Mouse (Mus musculus): ENCODE results near the gene 1700021F05Rik.
"Not testable (repeated sequence)": the region's sequence is repeated elsewhere in the genome, so short reads cannot be mapped to it uniquely, and the experiment has no call there.

Gene 1700021F05Rik

GRCm38 (mm10) chr10:43539746-43540310 lies 966 bp downstream of the 1700021F05Rik start:
- DNase-seq (ENCODE audit: low spot score in 2 of 2) = no peak

- no peak for DNase-seq (ENCODE audit: low spot score in 2 of 2)
Observed at GRCm38 (mm10) chr10:43538831-43539230, 2.0 kb downstream of the 1700021F05Rik start.

- no peak for DNase-seq (ENCODE audit: low spot score in 2 of 2)
Observed at GRCm38 (mm10) chr10:43537652-43538051, 3.1 kb downstream of the 1700021F05Rik start.

GRCm38 (mm10) chr10:43534382-43534781 lies 6.4 kb downstream of the 1700021F05Rik start:
- DNase-seq (ENCODE audit: low spot score in 2 of 2) = no peak

- DNase-seq (ENCODE audit: low spot score in 2 of 2) = no peak
Observed at GRCm38 (mm10) chr10:43527283-43528269, 13.2 kb downstream of the 1700021F05Rik start.

GRCm38 (mm10) chr10:43523931-43524330 lies 16.9 kb downstream of the 1700021F05Rik start, which contains the start of gene Gm9803:
TSS of gene Gm9803 (plus strand) at chr10:43524084.
- DNase-seq (ENCODE audit: low spot score in 2 of 2) = not testable (repeated sequence)

GRCm38 (mm10) chr10:43519977-43520376 lies 20.8 kb downstream of the 1700021F05Rik start:
- DNase-seq (ENCODE audit: low spot score in 2 of 2) = no peak

- DNase-seq (ENCODE audit: low spot score in 2 of 2) = peak in 1 of 2 experiments; percentile 21
Observed at GRCm38 (mm10) chr10:43518368-43518767, 22.4 kb downstream of the 1700021F05Rik start.

GRCm38 (mm10) chr10:43517836-43518235 lies 23.0 kb downstream of the 1700021F05Rik start:
- peak in 1 of 2 experiments; percentile 26 for DNase-seq (ENCODE audit: low spot score in 2 of 2)

GRCm38 (mm10) chr10:43516992-43517660 lies 23.7 kb downstream of the 1700021F05Rik start:
- no peak for DNase-seq (ENCODE audit: low spot score in 2 of 2)

- no peak for DNase-seq (ENCODE audit: low spot score in 2 of 2)
Observed at GRCm38 (mm10) chr10:43512976-43513375, 27.8 kb downstream of the 1700021F05Rik start.

GRCm38 (mm10) chr10:43509228-43509627 lies 31.6 kb downstream of the 1700021F05Rik start:
- no peak for DNase-seq (ENCODE audit: low spot score in 2 of 2)

- DNase-seq (ENCODE audit: low spot score in 2 of 2) = no peak
Observed at GRCm38 (mm10) chr10:43507051-43507450, 33.7 kb downstream of the 1700021F05Rik start.

- DNase-seq (ENCODE audit: low spot score in 2 of 2) = no peak
Observed at GRCm38 (mm10) chr10:43504291-43504690, 36.5 kb downstream of the 1700021F05Rik start.

GRCm38 (mm10) chr10:43502599-43502998 lies 38.2 kb downstream of the 1700021F05Rik start:
- no peak for DNase-seq (ENCODE audit: low spot score in 2 of 2)

- no peak for DNase-seq (ENCODE audit: low spot score in 2 of 2)
Observed at GRCm38 (mm10) chr10:43490846-43491245, 49.9 kb downstream of the 1700021F05Rik start.

GRCm38 (mm10) chr10:43490034-43490433 lies 50.8 kb downstream of the 1700021F05Rik start:
- no peak for DNase-seq (ENCODE audit: low spot score in 2 of 2)

- DNase-seq (ENCODE audit: low spot score in 2 of 2) = no peak
Observed at GRCm38 (mm10) chr10:43489550-43489949, 51.2 kb downstream of the 1700021F05Rik start.

GRCm38 (mm10) chr10:43489139-43489538 lies 51.7 kb downstream of the 1700021F05Rik start:
- no peak for DNase-seq (ENCODE audit: low spot score in 2 of 2)

- no peak for DNase-seq (ENCODE audit: low spot score in 2 of 2)
Observed at GRCm38 (mm10) chr10:43488258-43488657, 52.5 kb downstream of the 1700021F05Rik start.

- DNase-seq (ENCODE audit: low spot score in 2 of 2) = no peak
Observed at GRCm38 (mm10) chr10:43487441-43488010, 53.3 kb downstream of the 1700021F05Rik start.

All from urinary bladder, postnatal 36 days (tissue).